Mouse (Mus musculus) intestine, postnatal 0 days (tissue): ENCODE measurements around the gene Selp. TPM values are rescaled to one million over a fixed set of nuclear protein-coding genes. Genes with fewer than 3 reads are reported as not detected.

Source experiments
- ATAC-seq: fragments of 200-750 bp; cut with Nextera tagmentation; 2 replicates; pipeline ENCODE4 v1.8.0; 2017; ENCODE audit warnings: mild to moderate bottlenecking, moderate TSS enrichment, moderate library complexity
- H3K27ac ChIP-seq: fragments of 300-500 bp; sonication (generic); 2 replicates; pipeline ENCODE4 v1.5.1; 2014; ENCODE audit warnings: mild to moderate bottlenecking, low read depth, low read length, moderate library complexity
- H3K27me3 ChIP-seq: fragments of 300-500 bp; sonication (generic); replicated peaks from 2 replicates; pipeline ENCODE4 v1.6.1; 2014; ENCODE audit warnings: low read length, mixed read lengths; ENCODE audit not compliant: control insufficient read depth, insufficient read depth
- H3K36me3 ChIP-seq: fragments of 300-500 bp; sonication (generic); 2 replicates; pipeline ENCODE4 v1.6.1; 2014; ENCODE audit warnings: mild to moderate bottlenecking, moderate library complexity; ENCODE audit not compliant: control insufficient read depth, insufficient read depth
- H3K4me1 ChIP-seq: fragments of 300-500 bp; sonication (generic); replicated peaks from 2 replicates; pipeline ENCODE4 v1.6.1; 2014; ENCODE audit warnings: antibody characterized with exemption, low read length, mixed read lengths; ENCODE audit not compliant: control insufficient read depth, insufficient read depth
- H3K4me2 ChIP-seq: fragments of 300-500 bp; sonication (generic); replicated peaks from 2 replicates; pipeline ENCODE4 v1.6.1; 2014; ENCODE audit warnings: low read depth, mild to moderate bottlenecking, moderate library complexity
- H3K4me3 ChIP-seq: fragments of 300-500 bp; sonication (generic); 2 replicates; pipeline ENCODE4 v1.5.1; 2014; ENCODE audit warnings: low read depth, low read length
- H3K9ac ChIP-seq: fragments of 300-500 bp; sonication (generic); 2 replicates; pipeline ENCODE4 v1.6.1; 2014; ENCODE audit warnings: mild to moderate bottlenecking, low read depth, low read length
- H3K9me3 ChIP-seq: fragments of 300-500 bp; sonication (generic); 2 replicates; pipeline ENCODE4 v1.6.1; 2016; ENCODE audit warnings: mixed run types; ENCODE audit not compliant: control insufficient read depth
- CTCF ChIP-seq: sonication (generic); IDR thresholded peaks from 2 replicates; pipeline ENCODE4 v1.5.1; 2016; ENCODE audit warnings: low read depth, mild to moderate bottlenecking, control low read depth, antibody characterized with exemption, moderate library complexity
- WGBS: fragments of 180-500 bp; shearing (Covaris S2); extraction: QIAGEN DNeasy Blood & Tissue Kit; methylation state at CpG from one replicate; pipeline ENCODE4 v1.1.7; 2014; 5-methylcytosine and 5-hydroxymethylcytosine counted together
- polyA plus RNA-seq: library from polyadenylated mRNA; unstranded; fragments of >200 nt; fragmentation: Nextera tagmentation; extraction: Ambion mirVana; gene quantifications from 2 replicates; pipeline ENCODE4 v1.2.1, GENCODE M21; 2015

Selp gene
- polyA plus RNA-seq, 1 experiment from 2014 or later: 0.50 TPM

DNA sequence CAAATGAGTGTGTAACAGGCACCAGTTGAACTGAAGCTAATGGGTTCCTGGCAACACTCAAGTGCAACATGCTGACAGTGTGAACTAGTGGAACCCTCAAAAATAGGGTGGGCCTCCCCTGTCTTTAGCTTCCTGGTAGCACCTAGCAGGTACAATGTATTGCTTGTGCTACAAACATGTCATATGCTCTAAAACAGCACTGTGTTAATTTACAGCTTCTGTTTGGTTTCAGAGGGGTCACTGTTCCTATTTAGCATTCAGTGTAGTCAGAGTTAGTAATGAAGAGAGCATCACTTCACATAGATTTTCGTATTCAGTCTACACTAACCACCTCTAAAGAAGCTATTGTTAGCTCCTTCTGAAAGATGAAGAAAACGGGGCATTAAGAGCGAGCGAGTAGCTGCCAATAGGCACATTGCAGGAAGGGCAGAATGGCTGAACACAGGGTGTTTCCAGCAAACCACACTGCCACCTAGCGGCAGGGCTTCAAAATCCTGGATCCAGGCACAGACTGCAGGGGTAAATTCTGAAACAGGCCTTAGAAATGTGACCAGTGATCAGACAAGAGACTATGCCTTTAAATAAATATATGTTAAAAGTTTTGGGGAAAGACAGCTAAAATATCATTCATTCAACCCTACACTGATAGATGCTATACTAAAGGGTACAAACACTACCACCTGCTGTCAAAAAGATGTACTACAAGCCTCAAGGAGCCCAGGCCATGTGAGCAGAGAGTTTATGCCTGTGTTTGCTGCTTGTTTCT is 23.5 kb downstream of the Selp start:
- WGBS: 6% methylated on average over 5 of the region's 5 CpGs
- Histone ChIP-seq H3K9ac (no peak overlapping the region), H3K27me3 (no peaks in the 10 kb centered on the region), H3K27ac (no peak overlapping the region), H3K4me2 (no peak overlapping the region; the same call in 1 of the 2 replicates), H3K4me1 (no peaks in the 10 kb centered on the region), H3K36me3 (no peaks in the 10 kb centered on the region), H3K9me3 (no peaks in the 10 kb centered on the region), H3K4me3 (no peak overlapping the region)
- peak; percentile 74; the same call in 1 of the 2 replicates for ATAC-seq
- peak; percentile 96 for TF ChIP-seq CTCF

DNA sequence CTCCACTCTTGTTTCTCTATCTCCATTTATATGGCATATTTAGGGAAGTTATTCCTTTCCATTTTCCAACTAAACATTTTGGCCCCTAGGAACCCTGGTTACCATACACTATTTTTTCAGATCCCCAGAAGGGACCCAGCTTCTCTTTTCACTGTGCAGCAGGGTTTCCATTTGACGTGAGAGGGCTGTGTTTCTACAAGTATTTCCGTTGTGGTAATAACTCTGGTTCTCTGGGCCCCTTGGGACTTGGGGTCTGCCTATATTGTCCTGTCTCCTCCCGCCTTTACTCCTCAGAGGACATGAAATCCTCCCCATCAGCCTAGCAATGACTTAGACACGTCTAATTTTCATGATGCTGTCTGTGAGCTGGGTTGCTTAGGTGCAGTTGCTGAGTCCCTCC is 24.4 kb downstream of the Selp start:
- H3K4me1 ChIP-seq: no peaks in the 10 kb centered on the region
- no peak for ATAC-seq

DNA sequence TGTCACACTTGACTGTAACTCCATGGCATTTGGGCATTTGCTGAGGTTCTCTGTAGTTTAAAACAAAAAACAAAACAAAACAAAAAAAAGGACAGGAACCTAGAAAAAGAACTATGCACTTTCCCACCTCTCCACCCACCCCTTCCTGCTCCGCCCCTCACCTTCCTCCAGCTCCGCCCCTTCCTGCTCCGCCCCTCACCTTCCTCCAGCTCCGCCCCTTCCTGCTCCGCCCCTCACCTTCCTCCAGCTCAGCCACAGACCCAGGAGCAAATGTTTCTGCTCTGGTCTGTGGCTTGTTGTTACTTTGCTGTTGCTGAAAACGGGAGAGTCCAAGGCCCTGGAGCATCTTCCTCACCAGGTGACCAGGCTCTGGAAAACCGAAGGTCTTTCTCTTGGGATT is 34.0 kb downstream of the Selp start:
- no peaks in the 10 kb centered on the region for H3K36me3 ChIP-seq
- TF ChIP-seq CTCF: no peak
- H3K9ac ChIP-seq: no peak overlapping the region
- H3K27me3 ChIP-seq: no peaks in the 10 kb centered on the region
- H3K9me3 ChIP-seq: no peaks in the 10 kb centered on the region
- H3K4me1 ChIP-seq: no peaks in the 10 kb centered on the region
- no peak overlapping the region for H3K4me2 ChIP-seq
- 98% methylated on average over 7 of the region's 7 CpGs for WGBS
- ATAC-seq: no peak
- no peak overlapping the region for H3K27ac ChIP-seq
- H3K4me3 ChIP-seq: no peak overlapping the region

More for the DNA sequence above, 24.4 kb downstream of the Selp start:
- H3K9me3 ChIP-seq: no peaks in the 10 kb centered on the region
- WGBS: 65% methylated on average over 4 of the region's 4 CpGs
- H3K9ac ChIP-seq: no peak overlapping the region
- no peak overlapping the region for H3K4me2 ChIP-seq
- H3K27me3 ChIP-seq: no peaks in the 10 kb centered on the region
- H3K27ac ChIP-seq: no peak overlapping the region
- TF ChIP-seq CTCF: no peak
- H3K36me3 ChIP-seq: no peaks in the 10 kb centered on the region
- H3K4me3 ChIP-seq: no peak overlapping the region

DNA sequence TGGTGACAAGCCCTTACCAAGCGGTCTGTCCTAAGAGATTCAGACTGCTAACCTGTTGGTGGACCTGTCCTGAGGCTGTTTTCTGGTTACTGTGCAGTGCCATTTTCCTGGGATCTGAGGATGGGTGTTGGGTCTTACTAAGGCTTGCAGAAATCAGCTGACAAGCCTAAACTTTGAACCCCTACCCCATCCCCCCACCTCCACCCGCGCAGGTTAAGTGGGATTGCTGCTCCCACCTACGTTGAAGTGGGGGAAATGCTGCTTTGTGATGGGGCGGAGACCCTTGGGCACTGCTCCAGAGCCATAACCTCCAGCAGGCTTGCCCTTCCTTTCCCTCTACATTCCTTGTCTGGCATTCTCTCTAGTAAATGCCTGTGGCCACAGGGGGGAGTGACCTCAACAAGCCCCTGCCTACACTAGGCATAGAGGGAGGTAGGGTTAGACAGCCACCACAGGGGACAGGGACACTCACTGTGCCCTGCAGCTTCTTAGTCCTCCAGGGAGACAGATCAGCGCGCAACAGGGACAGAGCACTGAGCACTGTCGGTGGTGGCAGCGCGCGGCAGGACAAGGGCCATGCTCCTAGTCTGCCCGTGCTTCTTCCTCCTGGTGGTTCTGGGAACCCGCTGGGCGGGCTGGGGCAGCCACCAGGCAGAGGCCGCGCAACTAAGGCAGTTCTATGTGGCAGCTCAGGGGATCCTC is 36.5 kb downstream of the Selp start, which contains the start of gene F5:
F5 (plus strand) TSS at position 452 of the 702 bp plus-strand sequence.
- H3K4me2 ChIP-seq: peak within 1 kb of the TSS; percentile 40
- no peak for ATAC-seq
- no peaks in the 10 kb centered on the region for H3K27me3 ChIP-seq
- no peaks in the 10 kb centered on the region for H3K4me1 ChIP-seq
- 19% methylated on average over 16 of the region's 16 CpGs for WGBS
- H3K4me3 ChIP-seq: no peak within 1 kb of the TSS
- H3K36me3 ChIP-seq: no peaks in the 10 kb centered on the region
- H3K27ac ChIP-seq: no peak within 1 kb of the TSS
- H3K9ac ChIP-seq: no peak within 1 kb of the TSS
- no peaks in the 10 kb centered on the region for H3K9me3 ChIP-seq
- peak; percentile 35 for TF ChIP-seq CTCF

DNA sequence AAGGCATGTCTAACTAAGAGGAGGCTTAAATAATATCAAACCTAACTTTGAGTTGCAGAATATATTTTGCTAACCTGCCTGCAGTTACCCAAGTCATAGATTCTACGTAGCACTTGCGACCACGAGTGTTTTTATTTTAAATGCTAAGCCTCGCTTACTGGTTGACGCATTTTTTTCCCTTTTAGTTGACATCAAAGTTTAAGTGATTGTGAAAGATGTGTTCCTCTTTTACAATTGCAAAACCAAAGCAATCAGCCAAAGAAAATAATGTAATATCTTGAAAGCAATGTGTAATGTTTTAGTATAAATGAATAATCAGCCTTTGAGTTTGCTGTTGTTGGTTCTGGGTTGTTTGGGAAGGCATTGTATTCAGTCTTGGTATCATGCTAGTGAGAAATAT is 37.8 kb downstream of the Selp start:
- ATAC-seq: no peak
- H3K9ac ChIP-seq: no peak overlapping the region
- 92% methylated on average over 5 of the region's 5 CpGs for WGBS
- H3K4me1 ChIP-seq: no peaks in the 10 kb centered on the region
- no peaks in the 10 kb centered on the region for H3K36me3 ChIP-seq
- no peaks in the 10 kb centered on the region for H3K27me3 ChIP-seq
- no peak for TF ChIP-seq CTCF
- no peaks in the 10 kb centered on the region for H3K9me3 ChIP-seq
- H3K4me2 ChIP-seq: no peak overlapping the region
- no peak overlapping the region for H3K27ac ChIP-seq
- H3K4me3 ChIP-seq: no peak overlapping the region

DNA sequence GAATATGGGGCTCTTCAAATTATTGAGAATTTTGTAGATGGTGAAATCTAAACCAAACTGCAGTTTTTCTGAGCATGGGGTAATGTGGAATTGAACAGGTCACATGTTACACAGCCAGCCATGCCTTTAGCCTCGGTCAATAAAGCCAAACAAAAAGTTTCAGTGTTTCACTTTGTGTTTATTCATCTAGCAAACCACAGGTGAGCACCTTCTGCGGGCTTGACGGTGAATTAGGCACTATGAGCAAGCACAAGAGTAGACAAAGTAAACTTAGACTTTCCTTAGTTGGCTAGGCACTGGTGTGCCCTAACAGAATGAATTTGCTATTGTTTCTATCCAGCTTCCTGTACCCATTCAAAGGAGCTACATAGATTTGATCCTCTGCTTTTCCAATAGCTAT is 39.9 kb downstream of the Selp start:
- no peak overlapping the region for H3K9ac ChIP-seq
- H3K27ac ChIP-seq: no peak overlapping the region
- no peak overlapping the region for H3K4me2 ChIP-seq
- H3K27me3 ChIP-seq: no peaks in the 10 kb centered on the region
- no peak overlapping the region for H3K4me3 ChIP-seq
- no peaks in the 10 kb centered on the region for H3K4me1 ChIP-seq
- H3K9me3 ChIP-seq: no peaks in the 10 kb centered on the region
- TF ChIP-seq CTCF: no peak
- 50% methylated on average over 3 of the region's 3 CpGs for WGBS
- ATAC-seq: no peak
- no peaks in the 10 kb centered on the region for H3K36me3 ChIP-seq
